ENCODE assay signal across 10 mouse cellular contexts in the genomic region with DNA sequence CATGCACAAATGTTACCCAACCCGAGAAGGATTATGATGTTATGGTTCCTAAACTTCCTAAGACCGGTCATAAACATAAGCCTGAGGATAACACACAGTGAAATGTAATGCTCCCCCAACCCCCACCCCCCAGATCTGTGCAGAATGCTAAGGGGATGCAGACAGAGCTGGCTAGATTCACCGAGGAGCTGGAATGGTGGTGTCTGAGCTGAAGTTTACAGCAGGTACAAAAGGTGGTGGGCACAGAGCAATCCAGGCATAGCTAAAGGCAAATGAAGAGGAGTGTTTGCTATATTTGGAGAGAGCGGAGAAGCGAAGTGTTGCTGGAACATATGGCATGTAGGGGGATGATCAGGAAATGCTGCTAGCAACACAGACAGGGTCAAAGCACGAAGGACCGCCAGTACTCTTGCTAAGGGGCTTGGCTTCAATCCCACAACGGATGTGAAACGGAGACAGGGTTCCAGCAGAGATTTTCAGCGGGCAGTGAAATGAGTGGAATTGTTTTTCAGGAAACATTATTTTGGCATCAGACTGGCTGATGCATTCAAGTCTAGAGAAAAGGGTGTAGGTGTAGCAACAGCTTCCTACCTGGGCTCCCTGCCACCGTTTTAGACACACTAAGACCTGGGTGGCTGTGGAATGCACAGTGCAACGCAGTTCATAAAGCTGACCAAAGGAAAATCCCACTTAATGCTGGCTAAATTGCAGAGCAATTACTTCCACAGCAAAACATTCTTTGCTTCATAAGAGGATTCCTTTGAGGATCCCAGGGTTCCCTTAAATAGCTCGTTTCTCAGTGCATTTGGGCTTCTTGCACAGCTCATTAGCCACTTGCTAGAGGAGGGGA.
A peak's percentile ranks its signal among the peaks of the same experiment; 100 is the strongest.
DNase-seq lines count a peak whose midpoint lies in the region; ATAC-seq lines count a peak whose summit lies in the region.
"Had no signal": no experiment of that assay in that cellular context is flagged by ENCODE, and none has a peak within 500 bp of the region (broad histone marks: within the 10 kb centered on the region; RNA-seq: fewer than 3 reads in every experiment).

No protein-coding gene starts in this region.

- H3K9ac ChIP-seq in intestine, embryonic 16.5 days (ENCODE audit: low read depth, low read length) = no peak overlapping the region
- H3K9ac ChIP-seq in intestine, embryonic 15.5 days = no peak overlapping the region
- H3K9ac ChIP-seq in stomach, embryonic 16.5 days (ENCODE audit: low read length) = no peak overlapping the region
- H3K9ac ChIP-seq: neural tube, embryonic 12.5 days had no signal

- H3K4me1 ChIP-seq in intestine, embryonic 16.5 days (ENCODE audit: control insufficient read depth, insufficient read depth, low read length) = no peaks in the 10 kb centered on the region
- no peaks in the 10 kb centered on the region for H3K4me1 ChIP-seq in intestine, embryonic 15.5 days (replicated peaks)
- H3K4me1 ChIP-seq in stomach, embryonic 16.5 days (ENCODE audit: control insufficient read depth, insufficient read depth, low read length) = no peaks in the 10 kb centered on the region
- H3K4me1 ChIP-seq: neural tube, embryonic 12.5 days had no signal

- no peaks in the 10 kb centered on the region for H3K36me3 ChIP-seq in intestine, embryonic 16.5 days (ENCODE audit: control insufficient read depth, insufficient read depth, low read length)
- H3K36me3 ChIP-seq in intestine, embryonic 15.5 days = no peaks in the 10 kb centered on the region
- H3K36me3 ChIP-seq in stomach, embryonic 16.5 days (ENCODE audit: control insufficient read depth, insufficient read depth, low read length) = no peaks in the 10 kb centered on the region
- H3K36me3 ChIP-seq: G1E; neural tube, embryonic 12.5 days had no signal

- no peak overlapping the region for H3K27ac ChIP-seq in intestine, embryonic 16.5 days (ENCODE audit: low read length)
- no peak overlapping the region for H3K27ac ChIP-seq in intestine, embryonic 15.5 days
- H3K27ac ChIP-seq in stomach, embryonic 16.5 days (ENCODE audit: low read length) = no peak overlapping the region
- H3K27ac ChIP-seq: neural tube, embryonic 12.5 days had no signal

- peak; percentile 48; the same call in 1 of the 2 replicates for ATAC-seq in intestine, embryonic 16.5 days
- ATAC-seq in intestine, embryonic 15.5 days = no peak
- ATAC-seq in stomach, embryonic 16.5 days (ENCODE audit: insufficient read depth, low FRiP score) = no peak

- H3K4me2 ChIP-seq in intestine, embryonic 16.5 days (ENCODE audit: low read depth, low read length) = no peak overlapping the region
- H3K4me2 ChIP-seq in intestine, embryonic 15.5 days (replicated peaks) = no peak overlapping the region
- H3K4me2 ChIP-seq in stomach, embryonic 16.5 days (ENCODE audit: low read depth, low read length) = peak overlapping the region; percentile 14; the same call in 1 of the 2 replicates
- H3K4me2 ChIP-seq: neural tube, embryonic 12.5 days had no signal

- no peaks in the 10 kb centered on the region for H3K27me3 ChIP-seq in intestine, embryonic 16.5 days (replicated peaks; ENCODE audit: control insufficient read depth, insufficient read depth, low read length)
- no peaks in the 10 kb centered on the region for H3K27me3 ChIP-seq in intestine, embryonic 15.5 days (replicated peaks)
- H3K27me3 ChIP-seq in stomach, embryonic 16.5 days (ENCODE audit: control insufficient read depth, insufficient read depth, low read length) = no peaks in the 10 kb centered on the region
- H3K27me3 ChIP-seq: neural tube, embryonic 12.5 days had no signal

- 54% methylated on average over 13 of the region's 13 CpGs for WGBS in intestine, embryonic 16.5 days
- 61% methylated on average over 13 of the region's 13 CpGs for WGBS in intestine, embryonic 15.5 days
- WGBS in stomach, embryonic 16.5 days = 50% methylated on average over 13 of the region's 13 CpGs

- H3K4me3 ChIP-seq in intestine, embryonic 16.5 days (ENCODE audit: low read length) = no peak overlapping the region
- no peak overlapping the region for H3K4me3 ChIP-seq in intestine, embryonic 15.5 days (replicated peaks)
- no peak overlapping the region for H3K4me3 ChIP-seq in stomach, embryonic 16.5 days (replicated peaks; ENCODE audit: low read length)
- H3K4me3 ChIP-seq: neural tube, embryonic 12.5 days had no signal

- no peaks in the 10 kb centered on the region for H3K9me3 ChIP-seq in intestine, embryonic 16.5 days (ENCODE audit: control insufficient read depth, low read length)
- no peaks in the 10 kb centered on the region for H3K9me3 ChIP-seq in intestine, embryonic 15.5 days
- no peaks in the 10 kb centered on the region for H3K9me3 ChIP-seq in stomach, embryonic 16.5 days (replicated peaks; ENCODE audit: control insufficient read depth, low read length)
- H3K9me3 ChIP-seq: G1E; neural tube, embryonic 12.5 days had no signal

- peak; percentile 56 for DNase-seq in cerebellum, adult 8-10 months
- DNase-seq in frontal cortex, postnatal 14 days (ENCODE audit: low spot score in 2 of 2) = peak; percentile 10 to 18
- DNase-seq in left cerebral cortex, adult 9 months (ENCODE audit: low spot score in 2 of 2) = peak; percentile 37 to 63
- no peak for DNase-seq in spleen, postnatal 14 days (ENCODE audit: low spot score in 2 of 2)
- no peak for DNase-seq in urinary bladder, postnatal 36 days (ENCODE audit: low spot score in 2 of 2)

Comparison
In these comparisons a context has a peak if more than half of its experiments do, and no peak if none do; other contexts are left out.
1. DNase-seq: peak in cerebellum, adult 8-10 months (single experiment), frontal cortex, postnatal 14 days (2 of 2) and left cerebral cortex, adult 9 months (2 of 2); none in spleen, postnatal 14 days (0 of 2) and urinary bladder, postnatal 36 days (0 of 2).